Mouse (Mus musculus) stomach, embryonic 14.5 days (tissue): ENCODE results near the gene Efcab5. TPM values are rescaled to one million over a fixed set of nuclear protein-coding genes. Genes with fewer than 3 reads are reported as not detected.
"Not testable (repeated sequence)": the region's sequence is repeated elsewhere in the genome, so short reads cannot be mapped to it uniquely, and the experiment has no call there.

Source experiments
- ATAC-seq: fragments of 200-750 bp; cut with Nextera tagmentation; 2 replicates; pipeline ENCODE4 v1.8.0; 2017; ENCODE audit warnings: low read depth, moderate TSS enrichment; ENCODE audit not compliant: insufficient number of reproducible peaks, insufficient read depth, low FRiP score
- H3K27ac ChIP-seq: fragments of 300-500 bp; sonication (generic); 2 replicates; pipeline ENCODE4 v1.5.1; 2014; ENCODE audit warnings: mild to moderate bottlenecking, low read length, moderate library complexity, mixed read lengths
- H3K27me3 ChIP-seq: fragments of 300-500 bp; sonication (generic); 2 replicates; pipeline ENCODE4 v1.6.1; 2014; ENCODE audit warnings: low read length, control low read depth, mixed read lengths; ENCODE audit not compliant: control insufficient read depth, insufficient read depth
- H3K36me3 ChIP-seq: fragments of 300-500 bp; sonication (generic); 2 replicates; pipeline ENCODE4 v1.6.1; 2014; ENCODE audit warnings: mild to moderate bottlenecking, control low read depth, low read length, moderate library complexity, mixed read lengths; ENCODE audit not compliant: control insufficient read depth, insufficient read depth
- H3K4me1 ChIP-seq: fragments of 300-500 bp; sonication (generic); 2 replicates; pipeline ENCODE4 v1.6.1; 2014; ENCODE audit warnings: low read length, control low read depth, mixed read lengths; ENCODE audit not compliant: control insufficient read depth, insufficient read depth
- H3K4me2 ChIP-seq: fragments of 300-500 bp; sonication (generic); replicated peaks from 2 replicates; pipeline ENCODE4 v1.6.1; 2014; ENCODE audit warnings: low read depth, low read length, control low read depth
- H3K4me3 ChIP-seq: fragments of 300-500 bp; sonication (generic); 2 replicates; pipeline ENCODE4 v1.5.1; 2014; ENCODE audit warnings: low read depth, low read length, control low read depth
- H3K9ac ChIP-seq: fragments of 300-500 bp; sonication (generic); replicated peaks from 2 replicates; pipeline ENCODE4 v1.6.1; 2014; ENCODE audit warnings: low read depth, mild to moderate bottlenecking, control low read depth, low read length, moderate library complexity, mixed read lengths
- H3K9me3 ChIP-seq: fragments of 300-500 bp; sonication (generic); 2 replicates; pipeline ENCODE4 v1.6.1; 2016; ENCODE audit warnings: low read depth, low read length, control low read depth; ENCODE audit not compliant: control insufficient read depth
- WGBS: fragments of 180-500 bp; shearing (Covaris S2); extraction: QIAGEN DNeasy Blood & Tissue Kit; methylation state at CpG from one replicate; pipeline ENCODE4 v1.1.7; 2014; 5-methylcytosine and 5-hydroxymethylcytosine counted together
- polyA plus RNA-seq: library from polyadenylated mRNA; unstranded; fragments of >200 nt; fragmentation: Nextera tagmentation; extraction: Ambion mirVana; gene quantifications from 2 replicates; pipeline ENCODE4 v1.2.1, GENCODE M21; 2014

Gene Efcab5
- polyA plus RNA-seq, 1 experiment from 2014 or later: 0.36 TPM

DNA sequence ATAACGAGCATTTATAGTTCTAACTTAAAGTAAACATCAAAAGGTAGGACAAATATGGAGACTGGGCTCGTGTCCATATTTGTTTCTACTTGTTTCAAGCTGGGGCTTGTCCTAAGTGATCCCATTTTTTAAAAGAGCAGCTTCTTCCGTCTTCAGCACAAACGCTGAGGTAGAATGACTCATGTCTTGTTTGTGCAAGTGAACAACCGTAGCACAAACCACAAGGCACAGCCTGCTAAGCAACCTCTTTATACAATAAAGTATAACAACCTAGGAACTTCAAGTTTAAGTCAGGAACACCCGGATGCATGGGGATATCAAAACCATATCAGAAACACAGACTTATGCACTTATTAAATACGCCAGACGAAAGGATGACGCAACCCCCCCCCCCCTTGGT lies 28.4 kb downstream of the Efcab5 start:
- 69% methylated on average over 9 of the region's 9 CpGs for WGBS
- ATAC-seq: no peak
- no peak overlapping the region for H3K27ac ChIP-seq

DNA sequence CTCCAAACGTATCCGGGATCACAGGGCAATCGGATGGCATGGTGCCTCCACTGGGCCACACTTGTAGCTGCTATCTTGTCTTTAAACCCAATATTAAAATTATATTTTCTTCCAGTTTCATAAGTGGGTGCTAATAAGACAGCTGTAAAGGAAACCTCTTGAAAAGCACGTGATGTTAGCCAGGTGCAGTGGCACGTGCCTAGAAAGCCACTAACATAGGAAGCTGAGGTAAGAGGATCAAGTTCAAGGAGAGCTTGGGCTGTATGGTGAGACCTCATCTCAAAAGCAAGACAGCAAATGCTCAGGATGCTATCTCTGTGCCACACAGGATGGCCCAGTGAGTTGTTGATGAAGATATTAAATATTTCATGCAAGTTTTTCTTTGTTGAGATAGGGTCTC lies 34.6 kb downstream of the Efcab5 start:
- Histone ChIP-seq H3K4me2 (no peak overlapping the region), H3K27me3 (no peaks in the 10 kb centered on the region), H3K27ac (no peak overlapping the region), H3K9me3 (no peaks in the 10 kb centered on the region), H3K36me3 (no peaks in the 10 kb centered on the region), H3K4me3 (no peak overlapping the region), H3K9ac (no peak overlapping the region), H3K4me1 (no peaks in the 10 kb centered on the region)
- 80% methylated on average over 5 of the region's 5 CpGs for WGBS
- ATAC-seq: no peak

More for the DNA sequence above, 28.4 kb downstream of the Efcab5 start:
- Histone ChIP-seq H3K27me3 (no peaks in the 10 kb centered on the region), H3K4me3 (no peak overlapping the region), H3K9ac (no peak overlapping the region), H3K36me3 (no peaks in the 10 kb centered on the region), H3K4me1 (no peaks in the 10 kb centered on the region), H3K4me2 (no peak overlapping the region), H3K9me3 (no peaks in the 10 kb centered on the region)

DNA sequence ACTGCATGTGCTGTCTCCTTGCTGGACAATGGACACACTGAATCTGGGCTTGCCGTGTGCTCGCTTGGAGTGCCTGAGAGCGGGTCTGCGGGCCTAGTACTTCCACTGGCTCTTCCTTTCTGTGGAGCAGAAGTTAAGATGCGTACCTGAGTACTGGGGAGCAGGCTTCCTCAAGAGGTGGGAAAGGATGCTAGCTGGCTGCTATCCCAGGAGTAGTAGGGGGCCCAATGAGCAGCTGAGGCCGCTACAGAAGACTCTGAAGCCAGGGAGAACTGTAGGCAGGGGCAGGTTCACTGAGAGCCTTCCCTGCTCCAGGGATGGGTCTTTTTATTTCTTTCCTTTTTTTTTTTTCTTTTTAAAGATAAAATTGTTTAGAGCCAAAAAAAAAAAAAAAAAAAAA lies 38.0 kb downstream of the Efcab5 start:
- Histone ChIP-seq H3K9ac (no peak overlapping the region), H3K27ac (no peak overlapping the region), H3K36me3 (no peaks in the 10 kb centered on the region), H3K9me3 (no peaks in the 10 kb centered on the region), H3K4me2 (no peak overlapping the region), H3K4me1 (no peaks in the 10 kb centered on the region), H3K27me3 (no peaks in the 10 kb centered on the region), H3K4me3 (no peak overlapping the region)
- WGBS: 76% methylated on average over 6 of the region's 6 CpGs
- ATAC-seq: no peak

DNA sequence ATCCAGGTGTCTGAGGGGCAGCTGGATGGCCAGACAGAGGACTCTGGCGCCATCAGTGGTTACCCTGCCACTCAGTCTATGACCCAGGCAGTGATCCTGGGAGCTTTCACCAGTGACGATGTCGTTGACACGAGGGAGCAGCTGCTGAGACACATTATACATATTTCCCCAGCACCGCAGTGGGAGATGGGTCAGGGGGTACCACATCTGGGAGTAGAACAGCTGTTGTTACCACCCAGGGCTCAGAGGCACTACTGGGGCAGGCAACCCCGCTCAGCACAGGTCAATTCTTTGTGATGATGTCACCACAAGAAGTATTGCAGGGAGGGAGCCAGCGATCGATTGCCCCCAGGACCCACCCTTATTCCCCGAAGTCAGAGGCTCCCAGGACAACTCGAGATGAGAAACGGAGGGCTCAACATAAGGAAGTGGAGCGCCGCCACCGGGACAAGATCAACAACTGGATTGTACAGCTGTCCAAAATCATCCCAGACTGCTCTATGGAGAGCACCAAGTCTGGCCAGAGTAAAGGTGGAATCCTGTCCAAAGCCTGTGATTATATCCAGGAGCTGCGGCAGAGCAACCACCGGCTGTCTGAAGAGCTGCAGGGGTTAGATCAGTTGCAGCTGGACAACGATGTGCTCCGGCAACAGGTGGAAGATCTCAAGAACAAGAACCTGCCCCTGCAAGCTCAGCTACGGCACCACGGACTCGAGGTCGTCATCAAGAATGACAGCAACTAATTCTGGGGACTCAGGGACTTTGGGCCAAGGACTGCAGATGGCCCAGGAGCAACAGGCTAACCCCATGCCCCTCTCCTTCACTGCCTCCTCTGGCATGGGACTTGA lies 38.8 kb downstream of the Efcab5 start:
- 45% methylated on average over 21 of the region's 22 CpGs for WGBS
- H3K9ac ChIP-seq, ATAC-seq: not testable (repeated sequence)

DNA sequence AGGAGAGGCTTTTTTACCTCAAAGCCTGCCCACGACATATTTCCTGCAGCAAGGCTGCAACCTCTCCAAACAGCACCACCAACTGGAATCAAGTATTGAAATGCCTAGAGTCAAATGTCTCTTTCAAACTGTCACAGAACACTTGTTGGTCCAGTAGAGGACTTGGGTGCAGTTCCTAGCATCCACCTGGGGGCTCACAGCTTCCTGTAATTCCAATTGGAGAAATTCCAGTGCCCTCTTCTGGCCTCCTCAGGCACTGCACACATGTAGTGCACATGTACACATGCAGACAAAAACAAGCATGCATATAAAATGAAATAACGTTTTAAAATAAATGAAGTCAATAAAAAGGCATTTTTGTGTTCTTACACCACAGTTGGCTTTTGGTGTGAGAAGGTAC lies 40.0 kb downstream of the Efcab5 start:
- Histone ChIP-seq H3K4me3 (no peak overlapping the region), H3K27me3 (no peaks in the 10 kb centered on the region), H3K4me2 (no peak overlapping the region), H3K36me3 (no peaks in the 10 kb centered on the region), H3K4me1 (no peaks in the 10 kb centered on the region), H3K9ac (no peak overlapping the region), H3K9me3 (no peaks in the 10 kb centered on the region), H3K27ac (no peak overlapping the region)
- ATAC-seq: no peak
- 81% methylated on average over 2 of the region's 2 CpGs for WGBS

More for the DNA sequence above, 38.8 kb downstream of the Efcab5 start:
- H3K4me1 ChIP-seq, H3K9me3 ChIP-seq, H3K4me3 ChIP-seq, H3K27ac ChIP-seq, H3K27me3 ChIP-seq, H3K36me3 ChIP-seq, H3K4me2 ChIP-seq: not testable (repeated sequence)

DNA sequence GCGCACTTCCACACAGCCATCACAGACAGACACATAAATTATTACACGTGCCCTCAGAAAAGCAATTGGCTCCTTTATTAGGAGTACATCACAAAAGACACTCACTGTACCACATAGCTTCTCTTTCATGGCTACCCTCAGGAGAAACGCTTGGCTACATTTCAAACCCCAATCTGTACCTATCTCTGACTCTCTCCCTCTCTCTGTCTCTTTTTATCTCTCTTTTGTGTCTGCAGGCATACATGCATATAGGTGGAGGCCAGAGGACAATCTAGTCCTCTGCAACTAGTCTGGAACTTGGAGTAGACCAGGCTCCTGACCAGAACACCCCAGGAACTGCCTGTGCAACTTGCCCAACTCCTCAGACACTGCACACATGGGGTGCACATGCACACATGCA lies 41.0 kb downstream of the Efcab5 start:
- Histone ChIP-seq H3K27ac (no peak overlapping the region), H3K36me3 (no peaks in the 10 kb centered on the region), H3K4me1 (no peaks in the 10 kb centered on the region), H3K27me3 (no peaks in the 10 kb centered on the region), H3K9ac (no peak overlapping the region), H3K4me3 (no peak overlapping the region), H3K4me2 (no peak overlapping the region), H3K9me3 (no peaks in the 10 kb centered on the region)
- no peak for ATAC-seq
- WGBS: 97% methylated on average over 3 of the region's 3 CpGs

DNA sequence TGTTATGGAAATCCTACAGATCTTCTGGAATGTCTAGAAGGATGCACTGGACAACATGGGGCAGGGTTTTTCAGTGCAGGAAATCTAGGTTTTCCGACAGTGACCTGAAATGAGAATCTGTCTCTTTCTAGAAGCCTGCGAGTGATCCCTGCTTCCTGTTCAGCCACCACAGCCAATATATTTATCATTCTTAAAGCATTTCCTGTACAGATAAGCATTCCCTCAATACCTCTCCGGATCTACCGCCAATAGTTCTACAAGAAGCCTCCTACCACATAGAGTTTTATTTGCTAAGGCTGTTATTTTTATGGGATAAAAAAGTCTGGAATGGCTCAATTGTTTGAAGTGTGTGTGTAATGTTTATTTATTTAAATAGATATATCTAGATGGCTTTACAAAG lies 43.3 kb downstream of the Efcab5 start:
- ATAC-seq: no peak
- WGBS: 37% methylated on average over 4 of the region's 4 CpGs
- Histone ChIP-seq H3K27me3 (no peaks in the 10 kb centered on the region), H3K4me2 (no peak overlapping the region), H3K9ac (no peak overlapping the region), H3K9me3 (no peaks in the 10 kb centered on the region), H3K4me3 (no peak overlapping the region), H3K27ac (no peak overlapping the region), H3K4me1 (no peaks in the 10 kb centered on the region), H3K36me3 (no peaks in the 10 kb centered on the region)

DNA sequence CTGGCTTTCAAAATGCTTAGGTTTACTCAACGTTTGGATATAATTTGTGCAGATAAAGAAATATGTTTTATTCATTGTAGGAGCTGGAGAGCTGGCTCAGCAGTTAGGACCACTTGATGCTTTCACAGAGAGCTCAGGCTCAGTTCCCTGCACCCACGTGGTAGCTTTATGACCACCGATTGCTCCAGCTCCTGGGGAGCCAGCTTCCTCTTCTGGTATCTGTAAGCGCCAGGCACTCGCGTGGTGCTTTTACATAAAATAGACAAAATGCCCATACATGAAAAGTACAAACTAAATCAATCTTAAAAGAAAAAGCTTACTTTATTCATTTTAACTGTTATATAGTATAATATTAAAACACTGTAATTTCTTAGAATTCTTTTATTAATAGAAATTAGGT lies 46.8 kb downstream of the Efcab5 start:
- ATAC-seq: no peak
- H3K4me2 ChIP-seq: no peak overlapping the region
- no peaks in the 10 kb centered on the region for H3K36me3 ChIP-seq
- H3K9me3 ChIP-seq: no peaks in the 10 kb centered on the region
- H3K4me3 ChIP-seq: no peak overlapping the region
- no peak overlapping the region for H3K27ac ChIP-seq
- H3K9ac ChIP-seq: no peak overlapping the region
- no peaks in the 10 kb centered on the region for H3K27me3 ChIP-seq
- 77% methylated on average over 6 of the region's 6 CpGs for WGBS
- no peaks in the 10 kb centered on the region for H3K4me1 ChIP-seq

DNA sequence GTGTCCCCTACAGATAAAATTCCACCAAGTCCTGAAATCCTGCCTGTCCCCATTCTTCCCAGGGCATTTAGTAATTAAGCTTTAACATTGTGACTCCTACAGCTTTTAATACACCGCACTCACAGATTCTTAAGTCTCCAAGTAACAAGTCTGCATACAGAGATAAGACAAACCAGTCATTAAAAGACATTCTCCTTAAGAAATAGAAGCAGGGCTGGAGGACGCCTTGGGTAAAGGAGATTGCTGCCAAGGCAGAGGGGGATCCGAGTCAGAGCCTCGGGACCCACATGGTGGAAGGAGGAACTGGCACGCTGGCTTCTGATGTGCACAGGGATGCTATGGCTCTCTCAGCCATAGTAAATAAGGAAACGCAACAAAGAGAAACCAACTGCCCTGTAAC lies 48.8 kb downstream of the Efcab5 start:
- Histone ChIP-seq H3K27ac (no peak overlapping the region), H3K27me3 (no peaks in the 10 kb centered on the region), H3K4me2 (no peak overlapping the region), H3K4me3 (no peak overlapping the region), H3K4me1 (no peaks in the 10 kb centered on the region), H3K9ac (no peak overlapping the region), H3K36me3 (no peaks in the 10 kb centered on the region), H3K9me3 (no peaks in the 10 kb centered on the region)
- ATAC-seq: no peak
- WGBS: 84% methylated on average over 6 of the region's 6 CpGs
